Mouse (Mus musculus) layer of hippocampus, adult 6 months (tissue): Measurements from ENCODE around the gene Luc7l. TPM values are rescaled to one million over a fixed set of nuclear protein-coding genes. Genes with fewer than 3 reads are reported as not detected.

Source experiments
- long read RNA-seq, 2 experiments: library from polyadenylated mRNA; unstranded; transcript quantifications; one replicate each; pipeline ENCODE4 v2.0.0; 2019 to 2020
- polyA plus RNA-seq: library from polyadenylated mRNA; unstranded; fragments of <200 nt; fragmentation: Nextera tagmentation; gene quantifications from 2 replicates; pipeline ENCODE4 v1.2.3, GENCODE M21; 2021

The Luc7l gene
- polyA plus RNA-seq: 24.1 and 25.1 TPM in 2 replicates
- long read RNA-seq, experiment 1, full-length matches to known transcripts: 6 of 32 reads
- long read RNA-seq, experiment 1, partial matches to known transcripts: 24 of 32 reads
- long read RNA-seq, experiment 1, other reads (novel, unspliced or antisense): 2 of 32 reads
- long read RNA-seq, experiment 2, full-length matches to known transcripts: 114 of 171 reads
- long read RNA-seq, experiment 2, partial matches to known transcripts: 30 of 171 reads
- long read RNA-seq, experiment 2, other reads (novel, unspliced or antisense): 27 of 171 reads

DNA sequence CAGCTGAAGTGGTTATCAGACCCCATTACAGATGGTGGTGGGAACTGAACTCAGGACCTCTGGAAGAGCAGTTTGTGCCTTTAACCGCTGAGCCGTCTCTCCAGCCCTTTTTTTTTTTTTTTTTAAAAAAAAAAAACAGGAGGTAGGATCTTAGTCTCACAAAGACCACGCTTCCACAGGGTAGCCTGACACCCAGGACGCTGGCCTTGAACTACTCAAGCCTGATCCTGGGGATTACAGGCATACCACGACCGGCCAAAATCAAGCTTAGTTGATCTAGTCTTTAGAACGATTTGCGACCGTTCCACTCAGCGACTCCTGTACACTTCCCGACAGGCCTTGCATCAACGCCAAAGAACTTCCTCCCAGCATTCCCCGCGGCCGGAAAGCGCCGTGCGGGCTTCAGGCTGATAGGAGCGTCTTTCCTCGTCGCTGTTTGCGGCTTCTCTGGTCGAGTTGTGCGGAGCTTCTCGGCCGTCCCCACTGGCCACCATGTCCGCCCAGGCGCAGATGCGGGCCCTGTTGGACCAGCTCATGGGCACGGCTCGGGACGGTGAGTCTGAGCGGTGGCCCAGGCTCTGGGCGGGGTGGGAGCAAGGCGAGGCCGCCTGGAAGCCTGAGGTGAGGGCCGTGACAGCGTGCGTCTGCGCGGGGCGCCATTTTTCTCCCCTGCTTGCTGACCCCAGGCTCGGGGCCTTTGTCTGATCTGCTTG, at the start of gene Luc7l:
Gene Luc7l (plus strand): TSS at position 358 of the 713 bp plus-strand sequence.

DNA sequence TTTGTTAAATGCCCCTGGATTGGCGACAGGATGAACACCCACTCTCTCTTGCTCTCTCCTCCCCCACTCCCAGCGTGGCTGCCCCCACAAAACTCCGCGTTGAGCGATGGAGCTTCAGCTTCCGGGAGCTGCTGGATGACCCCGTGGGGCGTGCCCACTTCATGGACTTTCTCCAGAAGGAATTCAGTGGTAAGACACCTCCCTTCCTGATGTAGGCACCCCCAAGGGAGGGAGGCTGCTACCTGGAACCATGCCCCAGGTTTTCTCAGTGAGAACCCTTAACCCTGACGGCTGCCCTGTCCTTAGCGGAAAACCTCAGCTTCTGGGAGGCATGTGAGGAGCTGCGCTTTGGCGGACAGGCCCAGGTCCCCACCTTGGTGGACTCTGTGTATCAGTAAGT, 45.0 kb upstream of the Luc7l start, which contains the start of gene Arhgdig:
Gene Arhgdig (minus strand): TSS at position 101 of the 400 bp plus-strand sequence.

DNA sequence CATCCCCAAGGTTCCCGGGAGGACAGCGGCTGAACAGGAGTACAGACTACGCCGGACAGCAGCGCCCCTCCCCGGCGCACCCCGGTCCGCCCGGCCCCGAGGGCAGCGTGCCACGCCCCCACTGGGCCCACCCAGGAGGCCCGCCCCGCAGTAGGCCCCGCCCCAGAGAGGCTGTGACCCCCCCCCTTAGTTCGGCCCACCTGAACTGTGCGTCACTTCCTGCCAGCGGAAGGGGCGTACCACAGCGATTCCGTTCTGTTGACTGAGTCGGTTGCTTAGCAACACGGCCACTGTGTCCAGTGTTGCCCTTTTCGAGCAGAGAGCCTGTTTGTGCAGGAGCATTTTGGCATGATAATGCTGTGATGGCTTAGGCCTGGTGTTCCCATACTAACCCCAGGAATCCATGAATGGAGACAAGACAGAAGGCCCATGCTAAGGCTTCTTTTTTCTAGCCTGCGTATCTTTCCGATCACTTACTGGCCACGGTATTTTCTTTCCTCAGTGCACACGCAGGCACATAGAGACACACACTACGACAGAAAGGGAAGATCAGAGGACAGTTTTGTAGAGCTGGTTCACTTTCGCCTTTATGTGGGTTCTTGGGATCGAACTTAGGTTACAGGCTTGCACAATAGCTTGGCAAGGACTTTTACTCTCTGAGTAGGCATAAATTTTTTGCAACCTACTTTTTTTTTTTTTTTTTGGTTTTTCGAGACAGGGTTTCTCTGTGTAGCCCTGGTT, 8.4 kb upstream of the Luc7l start, which contains the start of gene Fam234a:
Gene Fam234a (minus strand): TSS at position 142 of the 741 bp plus-strand sequence.

Other genes starting within 250 kb of the Luc7l start
- 5.9 and 6.4 TPM in 2 replicates for gene Rab11fip3, start 183.3 kb upstream of the Luc7l start, polyA plus RNA-seq
- gene Decr2, start 162.6 kb upstream of the Luc7l start, polyA plus RNA-seq: 31.0 and 38.4 TPM in 2 replicates
- 5.3 and 5.8 TPM in 2 replicates for gene Nme4, start 157.3 kb upstream of the Luc7l start, polyA plus RNA-seq
- 1.9 and 2.1 TPM in 2 replicates for gene Tmem8, start 139.6 kb upstream of the Luc7l start, polyA plus RNA-seq
- 173 and 179 TPM in 2 replicates for gene Mrpl28, start 129.4 kb upstream of the Luc7l start, polyA plus RNA-seq
- gene Axin1, start 114.2 kb upstream of the Luc7l start, polyA plus RNA-seq: 3.1 and 4.0 TPM in 2 replicates
- not detected in 2 replicates for gene Pdia2, start 53.8 kb upstream of the Luc7l start, polyA plus RNA-seq
- gene Rgs11, start 49.9 kb upstream of the Luc7l start, polyA plus RNA-seq: 1.9 and 2.2 TPM in 2 replicates
- gene Arhgdig, start 45.1 kb upstream of the Luc7l start, polyA plus RNA-seq: 102 and 119 TPM in 2 replicates
- gene Fam234a, start 8.7 kb upstream of the Luc7l start, polyA plus RNA-seq: 17.5 and 23.7 TPM in 2 replicates
- 3.6 and 4.4 TPM in 2 replicates for gene Neurl1b, start 161.9 kb downstream of the Luc7l start, polyA plus RNA-seq